Mouse (Mus musculus) CH12.LX (cell line): ENCODE data around the gene Mtfp1.

Experiments used
- CHD2 ChIP-seq: IDR thresholded peaks from 2 replicates; pipeline ENCODE4 v1.6.1; 2011; ENCODE audit warnings: low read length, improper control_type of control experiment
- CTCF ChIP-seq, 2 experiments: IDR thresholded peaks in 1 of 2; conservative IDR thresholded peaks in 1 of 2; 2 replicates each; pipeline ENCODE4 v1.5.1; 2011 to 2012; ENCODE audit warnings: low read depth in 2 of 2, low read length in 2 of 2, improper control_type of control experiment in 1 of 2, inconsistent platforms in 1 of 2, mild to moderate bottlenecking in 1 of 2, moderate library complexity in 1 of 2
- EP300 ChIP-seq: IDR thresholded peaks from 2 replicates; pipeline ENCODE4 v1.6.1; 2011; ENCODE audit warnings: low read length, improper control_type of control experiment
- ETS1 ChIP-seq: conservative IDR thresholded peaks from 2 replicates; pipeline ENCODE4 v1.6.1; 2012; ENCODE audit warnings: low read depth, mild to moderate bottlenecking, inconsistent platforms, low read length, improper control_type of control experiment, moderate library complexity
- GABPA ChIP-seq: IDR thresholded peaks from 2 replicates; pipeline ENCODE4 v1.6.1; 2012; ENCODE audit warnings: low read depth, low read length, improper control_type of control experiment, inconsistent platforms; ENCODE audit not compliant: insufficient replicate concordance
- HCFC1 ChIP-seq: IDR thresholded peaks from 2 replicates; pipeline ENCODE4 v1.6.1; 2012; ENCODE audit warnings: low read depth, mild to moderate bottlenecking, inconsistent platforms, low read length, improper control_type of control experiment
- MAX ChIP-seq: IDR thresholded peaks from 2 replicates; pipeline ENCODE4 v1.6.1; 2011; ENCODE audit warnings: low read length, improper control_type of control experiment
- MAZ ChIP-seq: IDR thresholded peaks from 2 replicates; pipeline ENCODE4 v1.6.1; 2012; ENCODE audit warnings: low read depth, mild to moderate bottlenecking, inconsistent platforms, low read length, improper control_type of control experiment, moderate library complexity
- MEF2A ChIP-seq: IDR thresholded peaks from 2 replicates; pipeline ENCODE4 v1.6.1; 2014; ENCODE audit warnings: low read depth, mild to moderate bottlenecking, inconsistent platforms, low read length, improper control_type of control experiment, borderline replicate concordance
- POLR2A ChIP-seq: IDR thresholded peaks from 2 replicates; pipeline ENCODE4 v1.6.1; 2011; ENCODE audit warnings: low read depth, mild to moderate bottlenecking, improper control_type of control experiment, low read length
- USF1 ChIP-seq: IDR thresholded peaks from 2 replicates; pipeline ENCODE4 v1.6.1; 2014; ENCODE audit warnings: low read depth, mild to moderate bottlenecking, inconsistent platforms, low read length, improper control_type of control experiment
- USF2 ChIP-seq: conservative IDR thresholded peaks from 2 replicates; pipeline ENCODE4 v1.6.1; 2011; ENCODE audit warnings: low read depth, low read length, improper control_type of control experiment
- ZMIZ1 ChIP-seq: IDR thresholded peaks from 2 replicates; pipeline ENCODE4 v1.6.1; 2012; ENCODE audit warnings: low read depth, mild to moderate bottlenecking, inconsistent platforms, low read length, improper control_type of control experiment

GRCm38 (mm10) chr11:4064627-4065122, 30.6 kb downstream of the Mtfp1 start, which contains the start of gene Sec14l3:
- TF ChIP-seq MAZ (no peak), CTCF (conservative IDR thresholded peaks at IDR 0.05 in 1 of 2, IDR thresholded peaks at IDR 0.05 in 1 of 2; ENCODE audit: low read depth in 2 of 2, low read length in 2 of 2) (no peak), EP300 (no peak), USF2 (no peak), POLR2A (no peak), HCFC1 (no peak), USF1 (no peak), GABPA (no peak), MEF2A (no peak), ETS1 (no peak), ZMIZ1 (no peak), MAX (no peak), CHD2 (no peak)
